Mouse (Mus musculus): Measurements from ENCODE around the gene 2700081O15Rik.
"Not testable (repeated sequence)": the region's sequence is repeated elsewhere in the genome, so short reads cannot be mapped to it uniquely, and the experiment has no call there.

2700081O15Rik gene

DNA sequence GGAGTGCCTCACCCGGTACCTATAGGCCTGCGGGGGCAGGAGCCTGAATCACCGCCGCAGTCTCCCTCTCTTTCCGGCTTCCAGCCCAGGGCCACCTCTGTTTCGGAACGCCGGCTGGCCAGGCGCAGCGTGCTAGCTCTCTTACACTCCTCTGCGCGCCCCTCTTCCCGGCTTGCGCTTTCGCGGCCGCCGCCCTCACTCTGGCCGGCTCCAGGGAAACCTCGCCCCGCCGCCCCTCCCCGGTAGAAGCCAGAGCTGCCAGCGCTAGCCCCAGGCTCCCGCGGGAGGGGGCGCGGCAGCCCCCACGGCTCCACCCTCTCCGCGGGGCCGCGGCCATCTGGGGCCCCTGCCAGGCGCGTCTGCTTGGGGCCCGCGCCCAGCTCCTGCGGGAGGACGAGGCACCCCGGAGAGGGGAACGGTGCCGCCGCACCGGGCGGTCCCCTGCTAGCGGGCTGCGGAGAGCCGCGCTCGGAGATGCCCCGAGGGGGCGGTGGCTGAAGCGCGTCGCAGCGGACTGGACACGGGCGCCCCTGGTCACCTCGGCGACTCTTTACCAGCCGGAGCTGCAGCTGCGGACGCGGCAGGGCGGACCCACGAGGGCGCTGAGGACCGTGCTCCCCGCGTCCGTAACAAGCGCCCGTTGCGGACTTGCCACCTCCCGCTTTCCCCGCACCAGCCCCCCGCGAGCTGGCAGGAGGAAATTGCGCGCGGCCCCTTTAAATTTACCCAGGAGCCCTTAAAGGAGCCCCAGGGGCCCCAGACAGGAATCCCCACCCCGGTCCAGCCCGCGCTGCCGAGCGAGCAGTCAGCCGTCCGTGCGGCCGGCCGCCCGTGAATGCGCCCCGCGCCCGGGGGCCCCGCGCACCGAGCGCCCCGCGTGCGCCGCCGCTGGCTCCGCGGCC is at the start of gene 2700081O15Rik:
Gene 2700081O15Rik, plus strand, starts transcription at position 792 of the 902 bp plus-strand sequence.
- DNase-seq, result peak; percentile 84 to 89

DNA sequence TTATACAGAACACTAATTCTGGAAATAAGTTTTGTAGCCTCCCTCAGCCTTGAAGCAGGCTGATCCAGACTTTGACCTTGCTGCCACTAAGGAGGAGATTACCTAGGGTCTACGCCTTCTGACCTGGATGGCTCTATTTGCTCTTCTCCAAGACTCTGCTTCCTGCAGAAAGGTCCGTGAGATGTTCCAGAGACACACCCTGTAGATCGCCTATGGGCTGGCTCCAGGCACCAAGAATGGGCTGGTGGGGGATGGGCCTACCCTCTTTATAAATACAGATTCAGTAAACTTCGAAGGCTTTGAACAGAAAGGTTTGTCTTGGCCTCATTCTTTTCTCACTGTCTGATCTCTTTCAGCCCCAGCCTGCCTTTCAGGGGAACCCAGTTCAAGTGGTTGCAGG is 48.0 kb upstream of the 2700081O15Rik start:
- DNase-seq, result not testable (repeated sequence)

DNA sequence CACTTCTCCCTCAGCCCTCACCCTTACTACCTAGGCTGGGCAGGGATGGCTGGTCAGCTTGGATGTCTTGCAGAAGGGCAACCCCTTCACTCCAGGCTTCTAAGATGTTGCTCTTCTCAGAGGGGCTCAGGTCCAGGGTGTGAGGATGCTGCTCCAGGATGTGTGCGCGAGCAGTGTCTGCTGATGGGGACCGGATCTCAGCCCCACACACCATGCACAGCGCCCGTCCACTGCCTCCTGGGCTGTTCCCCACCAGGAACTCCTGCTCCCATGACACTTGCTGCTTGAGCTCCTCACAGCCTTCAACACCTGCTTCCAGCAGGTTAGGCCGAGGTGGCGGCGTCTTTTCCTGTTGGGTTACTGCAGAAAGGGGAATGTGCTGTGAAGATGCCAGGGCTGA is 42.9 kb upstream of the 2700081O15Rik start:
- no peak for DNase-seq

DNA sequence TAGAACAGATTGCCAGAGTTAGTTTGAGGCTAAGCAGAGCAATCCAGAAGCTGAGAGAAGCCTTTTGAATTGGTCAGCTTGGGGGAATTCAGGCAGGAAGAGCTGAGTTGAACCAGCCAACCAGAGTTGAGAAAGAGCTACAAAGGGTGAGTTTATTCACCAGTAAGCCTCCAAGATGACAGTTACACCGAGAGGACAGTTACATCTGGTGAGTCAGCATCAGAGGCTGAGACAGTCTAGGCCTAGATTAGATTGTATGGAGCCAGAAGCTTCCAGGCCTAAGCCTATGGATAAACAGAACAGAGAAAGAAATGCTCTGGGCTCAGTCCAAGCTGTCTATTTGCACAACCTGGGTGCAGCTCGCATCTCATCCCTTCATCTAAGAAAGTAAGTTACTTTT is 39.8 kb upstream of the 2700081O15Rik start:
- no peak for DNase-seq

DNA sequence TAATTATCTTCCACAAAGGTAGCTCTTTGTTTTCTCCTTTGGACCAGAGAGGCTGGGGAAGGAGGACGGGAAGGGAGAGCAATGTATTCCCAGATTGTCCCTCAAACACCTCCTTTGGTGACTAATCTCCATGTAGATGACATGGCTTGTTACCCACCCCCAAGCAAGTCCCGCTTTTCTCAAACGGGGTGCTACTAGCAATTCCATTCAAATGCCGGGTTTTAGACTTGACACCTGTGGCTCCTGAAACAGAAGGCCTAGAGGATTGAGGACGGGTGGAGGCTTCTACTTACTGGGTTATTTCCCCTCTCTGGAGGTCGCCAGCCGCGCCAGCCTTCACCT is 35.5 kb upstream of the 2700081O15Rik start:
- no peak for DNase-seq

DNA sequence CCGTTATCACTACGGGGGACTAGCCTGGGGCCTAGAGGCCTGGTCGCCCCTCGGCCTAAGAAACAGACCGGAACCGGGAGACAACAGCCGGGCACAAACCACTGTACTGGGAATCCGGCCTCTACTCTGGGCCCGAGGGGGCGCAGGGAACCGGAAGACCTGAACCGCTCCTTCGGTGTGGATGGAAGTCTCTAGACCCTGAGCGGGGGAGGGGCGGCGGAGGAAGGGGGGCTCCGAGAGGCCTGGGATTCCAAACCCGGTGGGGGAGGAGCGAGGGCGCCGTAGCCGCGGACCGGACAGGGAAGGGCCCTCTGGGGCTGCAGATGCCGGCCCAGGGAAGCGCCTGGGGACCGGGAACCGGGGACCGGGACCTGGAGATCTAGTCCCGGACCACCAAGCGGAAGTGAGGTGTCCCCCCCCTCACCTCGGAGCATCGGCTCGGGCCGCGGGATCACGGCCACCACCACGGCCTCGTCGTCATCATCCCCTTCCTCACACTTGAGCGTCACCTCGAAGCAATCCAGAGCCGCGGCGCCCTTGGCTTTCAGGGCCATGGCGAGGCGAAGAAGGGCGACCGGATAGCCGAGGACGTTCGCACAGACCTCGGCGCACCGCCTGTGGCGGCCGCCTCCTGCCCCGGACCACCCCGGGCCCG is 35.0 kb upstream of the 2700081O15Rik start:
- peak; percentile 72 to 81 for DNase-seq

DNA sequence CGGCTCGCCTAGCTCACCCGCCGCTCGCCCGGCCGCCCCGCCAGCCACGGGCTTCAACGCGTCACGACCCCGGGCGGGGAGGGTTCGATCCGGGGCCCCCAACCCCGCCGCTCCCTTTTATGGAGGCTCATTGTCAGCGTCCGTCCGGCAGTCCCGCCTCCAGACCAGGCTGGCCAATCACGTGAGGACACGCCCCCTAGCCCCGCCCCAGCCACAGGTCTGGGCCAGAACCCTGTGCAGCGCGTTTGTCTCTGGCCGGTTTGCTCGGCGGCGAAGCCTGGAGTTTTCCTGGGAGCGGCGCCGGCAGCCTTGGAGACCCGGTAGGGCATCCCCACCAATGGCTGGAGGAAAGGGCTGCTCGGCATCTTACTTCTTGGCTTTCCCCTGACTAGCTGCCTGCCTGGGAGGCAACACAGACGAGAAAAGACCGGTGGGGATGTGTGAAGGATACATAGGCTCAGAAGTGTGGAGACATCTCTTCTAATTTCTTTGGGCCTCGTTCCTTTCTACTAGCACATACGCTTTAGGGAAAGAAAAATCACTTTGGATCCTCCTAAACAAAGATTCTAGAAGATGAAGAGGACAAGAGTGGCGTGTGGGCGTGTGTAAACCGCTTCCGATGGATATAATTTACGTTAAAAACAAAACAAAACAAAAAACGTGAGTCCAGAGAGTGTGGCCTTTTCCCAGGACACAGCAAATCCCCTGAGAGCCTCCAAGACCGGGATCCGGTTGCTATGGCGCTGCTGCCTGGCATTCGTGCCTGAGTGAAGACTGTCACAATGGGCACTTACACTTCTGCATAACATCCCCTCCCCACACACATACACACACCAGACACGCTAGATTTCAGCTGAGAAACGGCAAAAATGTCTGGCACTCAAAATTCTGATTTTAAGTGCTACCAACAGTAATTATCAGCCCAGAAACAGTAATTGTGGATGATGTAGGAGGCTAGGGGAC is 34.2 kb upstream of the 2700081O15Rik start, which contains the start of gene Spindoc:
Gene Spindoc, minus strand, starts transcription at position 92 of the 963 bp plus-strand sequence.
- peak; percentile 98 to 99 for DNase-seq

DNA sequence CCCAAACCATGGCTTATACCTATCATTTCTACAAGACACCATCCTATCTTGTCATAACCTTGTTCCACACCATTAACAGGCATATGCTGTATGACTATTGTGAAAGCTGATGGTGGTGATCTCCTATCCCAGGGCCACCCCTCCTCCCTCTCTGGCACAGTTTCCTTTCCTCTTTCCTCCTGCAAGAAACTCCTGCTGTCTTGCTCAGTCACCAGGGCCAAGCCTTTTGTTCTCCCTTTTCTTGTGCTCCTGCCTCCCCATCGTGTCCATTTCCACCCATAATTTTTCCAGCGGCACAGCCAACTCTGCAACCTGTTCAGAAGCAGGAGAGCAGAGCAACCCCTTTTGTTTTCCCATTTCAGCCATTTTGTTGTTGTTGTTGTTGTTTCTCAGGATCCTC is 31.4 kb upstream of the 2700081O15Rik start:
- DNase-seq, result no peak

DNA sequence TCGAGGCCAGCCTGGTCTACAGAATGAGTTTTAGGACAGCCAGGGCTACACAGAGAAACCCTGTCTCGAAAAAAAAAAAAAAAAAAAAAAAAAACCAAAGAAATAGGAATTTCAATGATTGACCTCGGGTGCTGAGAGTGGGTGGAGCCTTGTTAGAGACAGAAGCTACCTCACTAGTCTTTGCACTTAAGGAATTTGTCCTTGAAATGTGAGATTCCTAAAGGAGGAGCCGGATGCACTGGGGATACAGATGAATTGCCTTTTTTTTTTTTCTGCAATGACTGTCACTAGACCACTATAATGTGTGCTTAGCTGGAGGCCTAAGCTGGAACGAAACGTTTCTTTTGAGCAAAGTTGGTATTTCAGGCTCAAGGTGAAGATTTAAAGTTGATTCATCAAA is 28.9 kb upstream of the 2700081O15Rik start:
- DNase-seq, result no peak

DNA sequence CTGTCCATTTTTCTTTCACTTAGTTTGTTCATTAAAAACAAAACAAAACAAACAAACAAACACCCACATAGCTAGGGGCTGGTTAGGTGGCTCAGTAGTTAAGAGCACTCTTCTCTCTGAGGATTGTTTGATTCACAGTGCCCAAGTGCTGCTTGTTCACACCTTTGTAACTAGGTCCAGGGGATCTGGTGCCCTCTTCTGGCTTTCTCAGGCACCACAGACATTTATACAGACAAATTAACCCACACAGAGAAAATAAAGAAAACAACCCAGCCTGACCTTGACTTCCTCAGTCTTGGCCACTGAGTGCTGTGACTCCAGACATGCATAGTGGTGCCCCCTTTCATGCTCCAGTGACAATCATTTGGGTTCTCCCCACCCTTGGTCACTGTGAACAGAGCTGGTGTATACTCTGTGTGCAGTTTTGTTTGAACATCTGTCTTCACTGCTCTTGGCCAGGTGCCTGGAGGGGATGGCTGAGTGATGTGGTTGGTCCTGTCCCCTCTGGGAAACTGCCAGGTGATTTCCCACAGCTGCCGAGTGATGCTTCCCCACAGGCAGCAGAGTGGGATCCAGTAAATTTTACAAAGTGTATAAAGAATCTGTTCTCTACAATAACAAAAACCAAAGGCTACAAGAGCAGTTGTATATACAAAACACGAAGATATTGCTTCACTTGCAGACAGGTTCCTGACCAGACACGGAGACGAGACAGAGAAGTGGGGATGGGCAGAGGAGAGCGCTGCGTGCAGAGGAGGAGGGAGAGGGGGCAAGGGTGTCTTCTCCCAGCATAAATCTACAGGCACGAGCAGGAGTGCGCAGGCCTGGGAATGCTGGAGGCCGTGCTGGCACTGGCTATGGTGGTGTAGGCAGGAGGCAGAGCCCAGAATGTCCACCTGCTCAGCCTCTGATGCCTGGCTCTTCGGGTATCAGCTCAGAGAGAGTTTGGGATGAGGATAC is 20.3 kb upstream of the 2700081O15Rik start:
- peak; percentile 56 to 63 for DNase-seq

DNA sequence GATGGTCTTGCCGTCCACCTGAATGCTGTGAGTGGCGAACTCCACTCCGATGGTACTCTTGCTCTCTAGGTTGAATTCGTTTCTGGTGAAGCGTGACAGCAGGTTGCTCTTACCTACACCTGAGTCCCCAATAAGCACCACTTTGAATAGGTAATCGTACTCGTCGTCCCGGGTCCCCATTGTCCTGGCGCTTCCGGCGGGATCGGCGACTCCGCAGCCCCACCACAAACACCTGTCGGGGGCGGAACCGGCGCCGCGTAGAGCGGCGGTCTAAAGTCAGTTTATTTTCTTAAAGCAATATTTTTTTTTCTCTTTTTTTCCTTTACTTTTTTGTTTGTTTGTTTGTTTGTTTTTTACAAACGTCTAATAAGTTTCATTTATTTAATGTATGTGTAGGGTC is 18.5 kb upstream of the 2700081O15Rik start:
- not testable (repeated sequence) for DNase-seq

DNA sequence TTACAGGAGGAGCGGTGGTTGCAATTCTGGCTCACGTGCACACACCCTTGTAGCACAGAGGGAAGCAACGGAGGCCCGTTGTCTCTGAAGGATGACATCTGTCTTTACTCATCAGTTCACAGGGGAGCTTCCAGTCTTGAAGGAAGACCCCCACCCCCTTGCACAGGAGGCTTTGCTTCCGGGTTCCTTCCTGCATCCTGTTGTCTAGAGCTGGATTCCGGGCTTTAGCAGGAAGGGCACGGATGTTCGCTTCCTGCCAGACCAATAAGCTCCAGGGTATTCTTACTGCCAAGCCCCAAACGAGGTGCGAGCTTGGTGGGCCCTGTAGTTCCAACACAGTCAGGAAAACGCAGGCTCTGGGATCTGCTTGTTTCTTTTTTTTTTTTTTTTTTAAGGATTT is 16.8 kb upstream of the 2700081O15Rik start:
- peak; percentile 54 to 78 for DNase-seq

DNA sequence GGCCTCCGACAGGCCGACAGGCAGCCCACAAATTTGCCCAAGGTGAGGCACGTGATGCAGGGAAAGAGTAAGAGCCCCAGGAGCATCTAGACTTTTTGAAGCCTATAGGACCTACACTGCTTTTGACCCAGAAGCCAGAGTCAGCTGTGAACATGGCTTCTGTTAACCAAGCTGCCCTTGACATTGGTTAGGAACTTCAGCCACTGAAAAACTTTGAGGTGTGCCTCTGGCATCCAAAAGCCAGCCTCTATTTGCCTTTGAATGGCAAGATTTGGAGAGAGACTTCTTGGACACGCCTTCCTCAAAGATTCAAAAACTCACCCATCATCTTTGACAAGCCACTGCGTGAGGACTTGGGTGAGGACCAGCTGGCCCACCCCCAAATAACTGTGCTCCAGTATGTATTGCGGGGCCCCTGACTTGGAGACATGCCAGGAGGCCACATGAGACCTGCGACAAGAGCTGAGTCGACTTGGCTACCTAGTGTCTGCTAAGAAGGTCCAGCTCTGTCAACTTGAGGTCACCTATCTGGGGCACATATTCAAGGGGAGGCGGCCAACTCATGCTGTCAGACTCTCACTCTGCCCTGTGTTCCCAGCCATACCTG is 12.7 kb upstream of the 2700081O15Rik start:
- no peak for DNase-seq

DNA sequence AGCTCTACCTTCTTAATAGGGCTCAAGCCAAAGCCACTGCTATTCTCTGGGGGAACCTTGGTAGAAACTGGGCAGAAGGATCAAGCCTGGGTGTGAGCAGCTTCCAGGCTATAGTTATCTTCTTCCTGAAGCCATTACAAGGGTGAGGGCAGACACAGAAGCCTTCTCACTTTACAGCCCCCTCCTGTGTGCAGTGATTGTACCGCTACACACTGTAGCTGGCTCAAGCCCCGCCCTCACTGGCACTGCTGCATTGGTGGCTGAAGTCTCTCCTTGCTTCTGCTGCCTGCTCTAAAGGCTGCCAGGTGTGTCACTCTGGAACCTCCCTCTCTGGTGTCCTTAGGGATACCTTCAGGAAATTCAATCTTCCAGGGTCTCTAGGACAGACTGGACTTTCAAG is 5.1 kb upstream of the 2700081O15Rik start:
- DNase-seq, result no peak

DNA sequence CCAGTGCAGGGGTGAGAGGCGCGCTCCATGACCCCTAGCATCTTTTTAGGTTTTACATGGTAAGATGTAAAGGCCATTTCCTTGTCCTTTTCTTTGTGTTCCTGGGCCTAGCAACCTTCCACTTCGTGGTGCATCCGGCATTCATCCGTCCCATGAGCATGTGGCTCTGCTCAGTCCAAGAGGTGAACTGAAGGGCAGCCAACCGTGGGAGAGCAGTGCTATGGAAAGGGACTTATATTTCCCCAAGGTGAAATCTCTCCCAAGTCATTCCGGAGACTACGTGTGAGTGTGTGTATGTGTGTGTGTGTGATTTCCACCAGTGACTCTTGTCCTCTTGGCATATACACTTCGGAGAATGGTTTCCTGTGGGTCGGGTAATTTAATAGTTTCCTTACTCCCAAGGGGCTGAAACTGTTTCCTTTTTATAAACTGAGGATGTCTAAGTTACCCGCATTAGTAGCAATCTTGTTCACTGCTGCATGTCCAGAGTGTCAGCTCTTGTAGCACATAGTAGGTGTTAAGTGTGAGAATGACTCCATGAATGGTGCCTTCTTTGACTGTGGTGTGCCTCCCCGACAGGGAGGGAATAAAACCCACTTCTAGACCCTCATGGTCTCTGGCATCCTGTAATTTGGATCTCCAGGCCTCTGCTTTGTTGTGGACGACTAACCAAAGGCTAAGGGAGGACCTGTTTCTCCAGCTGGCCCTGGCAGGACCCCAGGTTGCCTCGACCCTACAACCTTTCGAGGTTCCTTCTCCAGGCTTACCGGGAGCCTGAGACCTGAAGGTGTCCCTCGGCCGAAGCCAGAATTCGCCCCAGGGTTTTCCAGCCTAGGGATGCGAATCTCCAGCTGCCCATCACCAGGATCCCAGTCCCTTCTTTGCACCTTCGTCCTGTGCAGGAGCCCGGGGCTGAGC is 1.2 kb upstream of the 2700081O15Rik start:
- DNase-seq, result peak; percentile 20 to 51

DNA sequence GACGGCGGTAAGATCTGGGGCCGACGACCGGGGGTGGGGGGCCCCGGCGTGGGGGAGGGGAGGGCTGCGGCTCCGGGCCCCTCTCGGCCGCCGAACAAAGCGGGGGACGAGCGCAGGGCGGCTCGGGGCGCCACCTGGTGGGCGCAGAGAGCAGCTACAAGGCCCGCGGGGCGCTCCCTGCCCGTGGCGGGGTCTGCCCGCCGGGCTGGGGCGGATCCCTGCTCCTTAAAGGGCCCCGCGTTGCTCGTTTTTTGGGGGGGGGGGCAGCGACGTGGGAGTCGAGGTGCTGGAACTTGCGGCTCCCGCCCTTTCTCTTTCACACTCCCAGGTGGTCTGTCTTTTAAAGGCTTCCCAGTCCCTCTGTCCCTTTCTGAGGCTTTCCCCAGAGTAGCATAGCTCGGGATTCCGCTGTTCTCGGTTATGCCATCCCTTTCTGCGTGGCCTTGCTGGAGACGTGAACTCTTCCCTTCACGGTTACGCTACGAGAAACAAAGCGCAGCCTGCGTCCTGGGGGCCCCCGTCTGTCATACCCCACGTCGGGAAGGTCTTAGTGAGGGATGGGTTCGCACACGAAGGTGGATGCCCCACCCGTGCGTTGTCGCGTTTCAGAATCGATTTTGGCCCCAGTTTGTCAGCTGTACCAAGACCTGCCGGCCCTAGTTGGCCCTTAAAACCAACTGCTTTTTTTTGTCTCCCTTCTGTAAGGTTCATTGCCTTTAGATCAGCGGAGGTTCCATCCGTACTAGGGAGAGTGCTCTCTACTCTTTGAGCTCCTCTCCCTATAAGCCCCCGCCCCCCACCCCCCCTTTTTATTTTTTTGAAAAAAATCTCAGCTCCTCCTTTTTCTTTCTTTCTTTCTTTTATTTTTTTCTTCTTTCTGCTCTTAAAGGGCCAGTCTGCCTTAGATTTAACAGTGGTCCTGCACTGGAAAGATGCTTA is 755 bp downstream of the 2700081O15Rik start:
- DNase-seq, result peak; percentile 72 to 82

DNA sequence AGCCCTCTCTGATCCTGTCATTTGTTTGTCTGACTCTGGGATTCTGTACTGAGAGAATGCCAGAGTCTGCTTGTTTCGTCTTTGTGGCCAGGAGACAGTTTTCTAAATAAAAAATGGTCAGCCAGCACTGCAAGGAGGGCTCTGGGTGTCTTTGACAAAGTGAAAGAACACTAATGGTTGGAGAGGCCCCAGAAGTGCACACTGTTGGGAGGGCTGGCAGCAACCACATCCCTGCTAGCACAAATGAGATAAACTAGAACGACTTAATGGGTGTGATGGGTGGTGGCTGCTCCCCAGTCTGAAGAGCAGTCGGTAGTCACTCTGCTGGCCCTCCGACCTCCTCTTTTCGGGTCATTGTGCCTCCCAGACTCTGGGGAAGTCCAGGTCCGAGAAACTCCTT is 1.7 kb downstream of the 2700081O15Rik start:
- no peak for DNase-seq

DNA sequence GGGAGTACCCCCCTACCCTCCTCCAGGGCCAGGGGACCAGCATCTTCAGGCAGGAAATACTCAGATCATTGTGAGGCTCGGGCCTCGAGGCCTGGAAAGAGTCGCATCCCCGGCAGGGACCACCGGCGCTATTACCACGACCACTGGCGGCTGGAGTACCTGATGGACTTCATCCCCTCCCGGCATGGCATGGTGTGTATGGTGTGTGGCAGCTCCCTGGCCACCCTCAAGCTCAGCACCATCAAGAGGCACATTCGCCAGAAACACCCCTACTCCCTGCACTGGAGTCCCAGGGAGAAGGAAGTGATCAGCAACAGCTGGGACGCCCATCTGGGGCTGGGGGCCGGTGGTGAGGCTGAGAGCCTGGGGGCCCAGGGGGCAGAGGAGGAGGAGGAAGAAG is 2.7 kb downstream of the 2700081O15Rik start:
- no peak for DNase-seq
